Mouse (Mus musculus): Measurements from ENCODE around the gene Armc9. TPM values are rescaled to one million over a fixed set of nuclear protein-coding genes. Genes with fewer than 3 reads are reported as not detected.

The Armc9 gene
- polyA plus RNA-seq, 1 experiment from 2014 or later, result 32.7 TPM

GRCm38 (mm10) chr1:86320822-86321413, 166.3 kb downstream of the Armc9 start:
- WGBS, result 87% methylated on average over 7 of the region's 8 CpGs
- Histone ChIP-seq H3K4me2 (no peak overlapping the region), H3K36me3 (no peaks in the 10 kb centered on the region), H3K4me1 (no peaks in the 10 kb centered on the region), H3K4me3 (no peak overlapping the region), H3K9me3 (no peaks in the 10 kb centered on the region), H3K27me3 (no peaks in the 10 kb centered on the region), H3K9ac (no peak overlapping the region), H3K27ac (no peak overlapping the region)
- no peak for ATAC-seq (ENCODE audit: insufficient number of reproducible peaks, insufficient read depth, low FRiP score, low TSS enrichment, low read depth)

Other genes starting within 250 kb of the Armc9 start
- 0.39 and 0.50 TPM in 2 replicates for gene 4933407L21Rik, start 226.3 kb upstream of the Armc9 start, polyA plus RNA-seq (2015; fragmentation: Nextera tagmentation; extraction: Ambion mirVana)
- 0.08 and 0.14 TPM in 2 replicates for gene Gpr55, start 193.8 kb upstream of the Armc9 start, polyA plus RNA-seq (2015; fragmentation: Nextera tagmentation; extraction: Ambion mirVana)
- gene Spata3, start 138.0 kb upstream of the Armc9 start, polyA plus RNA-seq (2015; fragmentation: Nextera tagmentation; extraction: Ambion mirVana), result not detected in 2 replicates
- 0.42 and 0.61 TPM in 2 replicates for gene 2810459M11Rik, start 108.9 kb upstream of the Armc9 start, polyA plus RNA-seq (2015; fragmentation: Nextera tagmentation; extraction: Ambion mirVana)
- 161 and 174 TPM in 2 replicates for gene Psmd1, start 90.4 kb upstream of the Armc9 start, polyA plus RNA-seq (2015; fragmentation: Nextera tagmentation; extraction: Ambion mirVana)
- gene Htr2b, start 42.8 kb upstream of the Armc9 start, polyA plus RNA-seq (2015; fragmentation: Nextera tagmentation; extraction: Ambion mirVana), result 0.73 and 0.81 TPM in 2 replicates
- gene Gm21972, start 21.1 kb upstream of the Armc9 start, polyA plus RNA-seq (2015; fragmentation: Nextera tagmentation; extraction: Ambion mirVana), result not detected in 2 replicates
- 6.0 and 6.7 TPM in 2 replicates for gene B3gnt7, start 148.1 kb downstream of the Armc9 start, polyA plus RNA-seq (2015; fragmentation: Nextera tagmentation; extraction: Ambion mirVana)
- 390 and 452 TPM in 2 replicates for gene Ncl, start 204.6 kb downstream of the Armc9 start, polyA plus RNA-seq (2015; fragmentation: Nextera tagmentation; extraction: Ambion mirVana)